Comparison of ENCODE assay signal across 29 mouse cellular contexts in the genomic region with DNA sequence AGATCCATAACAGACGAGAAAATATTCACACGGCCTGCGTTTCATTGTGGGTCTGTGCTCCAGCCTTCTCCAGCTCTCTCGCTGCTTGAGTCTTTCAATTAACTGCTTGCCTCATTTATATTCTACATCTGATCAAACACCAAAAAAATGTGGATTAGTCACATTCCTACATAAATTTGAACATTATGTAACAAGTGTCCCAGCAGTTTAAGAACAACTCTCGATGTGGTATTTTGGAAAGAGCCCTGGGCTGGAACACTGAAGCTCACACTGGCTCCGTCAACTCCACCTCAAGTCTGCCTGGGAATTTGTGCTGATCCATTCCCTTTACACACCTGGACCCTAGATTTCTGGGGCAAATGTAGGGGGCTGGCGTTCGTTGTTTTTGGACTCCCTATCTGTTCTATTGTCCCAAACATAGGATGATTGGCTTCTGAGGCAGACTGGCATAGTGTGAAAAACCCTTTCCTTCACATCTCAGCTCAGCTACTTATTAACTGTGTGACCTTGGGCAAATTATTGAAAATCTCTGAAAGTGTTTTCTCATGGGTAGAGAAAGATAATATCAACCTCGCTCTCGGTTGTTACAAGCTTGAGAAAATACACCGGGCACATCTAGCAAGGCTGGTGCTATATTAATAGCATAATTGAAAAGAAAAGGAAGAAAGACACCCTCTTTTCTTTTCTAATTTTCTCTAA.
DNase-seq lines count a peak whose midpoint lies in the region; ATAC-seq and TF ChIP-seq lines count a peak whose summit lies in the region.
"Had no signal": no experiment of that assay in that cellular context is flagged by ENCODE, and none has a peak within 500 bp of the region (broad histone marks: within the 10 kb centered on the region; RNA-seq: fewer than 3 reads in every experiment).

No protein-coding gene starts in this region.

- peak; percentile 46; the same call in 1 of the 2 replicates for ATAC-seq in kidney, postnatal 0 days (replicated peaks; ENCODE audit: low FRiP score, low read depth)
- ATAC-seq in inflammation-experienced regulatory T-cells, adult 6 months = no peak
- ATAC-seq: forebrain, postnatal 0 days; hindbrain, embryonic 16.5 days; intestine, embryonic 15.5 days; midbrain, embryonic 15.5 days had no signal

- peaks cover 16% of the 10 kb centered on the region for H3K4me1 ChIP-seq in kidney, adult 2 months (ENCODE audit: control insufficient read depth, insufficient read depth, low read length)
- H3K4me1 ChIP-seq in kidney, postnatal 0 days (replicated peaks; ENCODE audit: insufficient read depth, low read length) = no peaks in the 10 kb centered on the region
- H3K4me1 ChIP-seq: embryonic facial prominence, embryonic 12.5 days; forebrain, embryonic 10.5 days; heart, embryonic 10.5 days; heart, embryonic 15.5 days; intestine, embryonic 15.5 days; limb, embryonic 12.5 days; midbrain, embryonic 10.5 days; midbrain, embryonic 15.5 days had no signal

- no peaks in the 10 kb centered on the region for H3K36me3 ChIP-seq in kidney, adult 2 months (ENCODE audit: control insufficient read depth, insufficient read depth, low read length)
- no peaks in the 10 kb centered on the region for H3K36me3 ChIP-seq in kidney, postnatal 0 days (ENCODE audit: insufficient read depth, low read length)
- H3K36me3 ChIP-seq: embryonic facial prominence, embryonic 12.5 days; forebrain, embryonic 10.5 days; heart, embryonic 10.5 days; heart, embryonic 15.5 days; intestine, embryonic 15.5 days; limb, embryonic 12.5 days; liver, embryonic 15.5 days; midbrain, embryonic 10.5 days; midbrain, embryonic 15.5 days had no signal

- no peak for TF ChIP-seq CTCF in layer of hippocampus, adult 2 months (conservative IDR thresholded peaks at IDR 0.05)
- no peak for TF ChIP-seq CTCF in kidney, adult 2 months (conservative IDR thresholded peaks at IDR 0.05; ENCODE audit: insufficient read depth, insufficient read length, low read depth, low read length)
- no peak for TF ChIP-seq CTCF in kidney, postnatal 0 days (IDR thresholded peaks at IDR 0.05; ENCODE audit: low read depth)

- H3K4me3 ChIP-seq in layer of hippocampus, adult 2 months = no peak overlapping the region
- H3K4me3 ChIP-seq in kidney, adult 2 months (ENCODE audit: insufficient read depth, low read depth, low read length) = no peak overlapping the region
- H3K4me3 ChIP-seq in kidney, postnatal 0 days (replicated peaks; ENCODE audit: low read depth, low read length) = no peak overlapping the region
- H3K4me3 ChIP-seq: embryonic facial prominence, embryonic 12.5 days; forebrain, embryonic 10.5 days; heart, embryonic 10.5 days; heart, embryonic 15.5 days; intestine, embryonic 15.5 days; limb, embryonic 12.5 days; liver, embryonic 15.5 days; midbrain, embryonic 10.5 days; midbrain, embryonic 15.5 days had no signal

- no peaks in the 10 kb centered on the region for H3K27me3 ChIP-seq in kidney, adult 2 months (replicated peaks; ENCODE audit: control insufficient read depth, insufficient read depth, low read length)
- no peaks in the 10 kb centered on the region for H3K27me3 ChIP-seq in kidney, postnatal 0 days (ENCODE audit: insufficient read depth, low read length)
- H3K27me3 ChIP-seq: CH12.LX; embryonic facial prominence, embryonic 12.5 days; heart, embryonic 15.5 days; intestine, embryonic 15.5 days; limb, embryonic 12.5 days; liver, embryonic 15.5 days; midbrain, embryonic 15.5 days had no signal

- DNase-seq in layer of hippocampus, adult 2 months (ENCODE audit: low spot score in 2 of 2) = no peak
- DNase-seq in layer of hippocampus, postnatal 10 days (ENCODE audit: low spot score in 2 of 2) = no peak
- DNase-seq in kidney, adult 2 months = peak; percentile 76
- DNase-seq in kidney, postnatal 0 days (ENCODE audit: low spot score) = peak; percentile 37
- no peak for DNase-seq in gastrocnemius, adult 8-10 months (ENCODE audit: low spot score in 2 of 2)
- DNase-seq in c-Kit-positive CD71-positive TER-119-positive erythroid progenitor cells, embryonic 14.5 days (ENCODE audit: low spot score) = no peak
- DNase-seq: adrenal gland, postnatal 36 days; cerebellum, adult 8-10 months; cerebellum, postnatal 25 days; forebrain, postnatal 0 days; gastrocnemius, postnatal 14 days; layer of hippocampus, adult 9-11 months; lung, embryonic 14.5 days; lung, postnatal 14 days; thymus, adult 18-20 months; thymus, postnatal 25 days had no signal

- no peak for TF ChIP-seq POLR2A in kidney, adult 2 months (IDR thresholded peaks at IDR 0.05; ENCODE audit: low read depth, low read length)

- H3K9ac ChIP-seq in kidney, postnatal 0 days (ENCODE audit: low read depth, low read length) = no peak overlapping the region
- H3K9ac ChIP-seq: embryonic facial prominence, embryonic 12.5 days; forebrain, postnatal 0 days; heart, embryonic 15.5 days; intestine, embryonic 15.5 days; limb, embryonic 12.5 days; liver, embryonic 15.5 days; lung, embryonic 14.5 days; midbrain, embryonic 15.5 days had no signal

- H3K9me3 ChIP-seq in kidney, postnatal 0 days (replicated peaks; ENCODE audit: low read length) = no peaks in the 10 kb centered on the region
- H3K9me3 ChIP-seq: embryonic facial prominence, embryonic 12.5 days; forebrain, embryonic 10.5 days; heart, embryonic 10.5 days; heart, embryonic 15.5 days; intestine, embryonic 15.5 days; limb, embryonic 12.5 days; liver, embryonic 15.5 days; midbrain, embryonic 10.5 days; midbrain, embryonic 15.5 days had no signal

- WGBS in kidney, adult 2 months = 40% methylated on average over 11 of the region's 11 CpGs
- 68% methylated on average over 11 of the region's 11 CpGs for WGBS in kidney, postnatal 0 days

- no peak overlapping the region; the same call in 1 of the 2 replicates for H3K4me2 ChIP-seq in kidney, postnatal 0 days (ENCODE audit: low read length)
- H3K4me2 ChIP-seq: embryonic facial prominence, embryonic 12.5 days; heart, embryonic 15.5 days; intestine, embryonic 15.5 days; limb, embryonic 12.5 days; liver, embryonic 15.5 days; lung, embryonic 14.5 days; midbrain, embryonic 15.5 days had no signal

- peak overlapping the region; percentile 66 for H3K27ac ChIP-seq in layer of hippocampus, adult 2 months
- peak overlapping the region; percentile 99 for H3K27ac ChIP-seq in kidney, adult 2 months (ENCODE audit: insufficient read depth, low read depth, low read length)
- peak overlapping the region; percentile 75 for H3K27ac ChIP-seq in kidney, postnatal 0 days
- H3K27ac ChIP-seq: embryonic facial prominence, embryonic 12.5 days; forebrain, embryonic 10.5 days; heart, embryonic 10.5 days; heart, embryonic 15.5 days; intestine, embryonic 15.5 days; limb, embryonic 12.5 days; liver, embryonic 15.5 days; midbrain, embryonic 10.5 days; midbrain, embryonic 15.5 days; stomach, postnatal 0 days had no signal

Comparison
In these comparisons a context has a peak if more than half of its experiments do, and no peak if none do; other contexts are left out.
1. DNase-seq: peak in kidney, adult 2 months (single experiment) and kidney, postnatal 0 days (single experiment); none in layer of hippocampus, adult 2 months (0 of 2), layer of hippocampus, postnatal 10 days (0 of 2), gastrocnemius, adult 8-10 months (0 of 2) and c-Kit-positive CD71-positive TER-119-positive erythroid progenitor cells, embryonic 14.5 days (single experiment).
2. Peak in every context shown above with its lines, with median percentiles within 50 percentile points of each other: H3K27ac ChIP-seq.